Mouse (Mus musculus): ENCODE data around the gene Cdan1. TPM values are rescaled to one million over a fixed set of nuclear protein-coding genes. Genes with fewer than 3 reads are reported as not detected.

Gene Cdan1
- polyA plus RNA-seq, 1 experiment from 2014 or later = 10.3 TPM

DNA sequence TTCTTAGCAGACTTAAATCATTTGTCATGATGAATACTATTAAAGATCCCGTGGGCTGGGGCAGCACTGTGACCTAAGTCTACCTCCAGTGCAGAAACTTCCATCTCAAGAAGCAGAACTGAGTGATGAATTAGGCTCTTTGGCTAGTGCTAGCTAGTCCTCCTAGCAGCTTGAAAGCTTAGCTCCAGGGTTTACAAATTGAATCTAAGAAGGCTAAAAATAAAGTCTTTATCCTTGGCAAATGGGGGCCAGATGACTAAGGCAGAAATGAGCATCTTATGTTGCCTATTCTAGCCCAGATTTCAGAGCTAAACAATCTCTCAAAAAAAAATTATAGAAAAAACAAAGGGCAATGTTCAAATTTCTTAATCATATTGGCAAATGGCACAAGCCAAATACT, 10.8 kb upstream of the Cdan1 start:
- H3K9me3 ChIP-seq (ENCODE audit: control insufficient read depth, low read depth, low read length) = no peaks in the 10 kb centered on the region
- WGBS = 42% methylated on average over 1 of the region's 1 CpGs
- no peak for ATAC-seq (ENCODE audit: insufficient number of reproducible peaks, insufficient read depth, low FRiP score, low read depth)
- no peak overlapping the region for H3K4me2 ChIP-seq (replicated peaks; ENCODE audit: low read depth, low read length)
- H3K27ac ChIP-seq (ENCODE audit: low read length) = no peak overlapping the region
- peaks cover 33% of the 10 kb centered on the region for H3K36me3 ChIP-seq (ENCODE audit: control insufficient read depth, insufficient read depth, low read length)
- no peaks in the 10 kb centered on the region for H3K27me3 ChIP-seq (ENCODE audit: control insufficient read depth, insufficient read depth, low read length)
- no peak overlapping the region for H3K9ac ChIP-seq (replicated peaks; ENCODE audit: low read depth, low read length)
- H3K4me1 ChIP-seq (ENCODE audit: control insufficient read depth, insufficient read depth, low read length) = no peaks in the 10 kb centered on the region
- H3K4me3 ChIP-seq (ENCODE audit: low read depth, low read length) = no peak overlapping the region

DNA sequence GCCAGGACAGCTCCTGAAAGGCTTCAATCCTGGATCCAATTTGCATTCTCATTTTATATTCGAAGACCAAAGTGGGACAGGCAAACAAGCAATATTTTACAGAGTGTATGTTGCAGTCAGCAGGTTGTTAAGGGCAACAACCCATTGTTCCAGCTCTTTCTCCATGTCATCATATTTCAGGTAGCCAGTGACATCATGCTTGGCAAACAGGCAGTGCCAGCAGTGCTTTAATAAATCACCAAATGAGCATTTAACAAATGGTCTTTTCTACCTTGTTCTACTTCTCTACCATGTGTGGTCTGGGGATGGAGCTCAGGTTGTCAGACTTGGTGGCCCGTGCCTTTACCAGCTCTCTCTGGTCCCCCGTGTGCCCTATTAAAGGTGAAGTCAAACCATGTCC, 8.2 kb upstream of the Cdan1 start:
- Histone ChIP-seq H3K4me3 (ENCODE audit: low read depth, low read length) (no peak overlapping the region), H3K36me3 (ENCODE audit: control insufficient read depth, insufficient read depth, low read length) (peaks cover 20% of the 10 kb centered on the region), H3K4me1 (ENCODE audit: control insufficient read depth, insufficient read depth, low read length) (no peaks in the 10 kb centered on the region), H3K27ac (ENCODE audit: low read length) (no peak overlapping the region), H3K4me2 (replicated peaks; ENCODE audit: low read depth, low read length) (no peak overlapping the region), H3K9me3 (ENCODE audit: control insufficient read depth, low read depth, low read length) (no peaks in the 10 kb centered on the region), H3K27me3 (ENCODE audit: control insufficient read depth, insufficient read depth, low read length) (no peaks in the 10 kb centered on the region), H3K9ac (replicated peaks; ENCODE audit: low read depth, low read length) (no peak overlapping the region)
- WGBS = 81% methylated on average over 3 of the region's 3 CpGs
- ATAC-seq (ENCODE audit: insufficient number of reproducible peaks, insufficient read depth, low FRiP score, low read depth) = no peak

DNA sequence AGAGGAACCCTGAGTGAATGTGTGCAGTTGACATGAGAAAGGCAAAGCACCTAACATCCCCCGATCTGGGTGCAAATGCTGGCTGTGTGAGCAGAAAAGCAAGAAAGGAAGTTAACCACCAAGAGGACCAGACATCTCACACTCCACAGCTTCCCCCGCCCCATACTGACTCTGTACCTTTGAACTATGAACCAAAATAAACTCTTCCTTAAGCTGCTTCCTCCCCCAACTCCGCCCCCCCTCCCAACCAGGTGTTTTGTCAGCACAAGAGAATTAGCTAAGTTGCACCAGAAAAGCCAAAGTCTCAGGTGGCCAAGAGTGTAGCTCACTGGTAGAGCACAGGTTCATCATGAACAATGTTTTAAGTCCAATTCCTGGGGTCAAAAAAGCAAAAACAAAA, 3.2 kb upstream of the Cdan1 start:
- ATAC-seq (ENCODE audit: insufficient number of reproducible peaks, insufficient read depth, low FRiP score, low read depth) = no peak
- no peak overlapping the region for H3K4me2 ChIP-seq (replicated peaks; ENCODE audit: low read depth, low read length)
- no peaks in the 10 kb centered on the region for H3K36me3 ChIP-seq (ENCODE audit: control insufficient read depth, insufficient read depth, low read length)
- peaks cover 5% of the 10 kb centered on the region; the same call in 1 of the 2 replicates for H3K4me1 ChIP-seq (ENCODE audit: control insufficient read depth, insufficient read depth, low read length)
- H3K27me3 ChIP-seq (ENCODE audit: control insufficient read depth, insufficient read depth, low read length) = no peaks in the 10 kb centered on the region
- no peaks in the 10 kb centered on the region for H3K9me3 ChIP-seq (ENCODE audit: control insufficient read depth, low read depth, low read length)
- 70% methylated on average over 3 of the region's 3 CpGs for WGBS
- no peak overlapping the region for H3K9ac ChIP-seq (replicated peaks; ENCODE audit: low read depth, low read length)
- no peak overlapping the region for H3K27ac ChIP-seq (ENCODE audit: low read length)
- H3K4me3 ChIP-seq (ENCODE audit: low read depth, low read length) = no peak overlapping the region

DNA sequence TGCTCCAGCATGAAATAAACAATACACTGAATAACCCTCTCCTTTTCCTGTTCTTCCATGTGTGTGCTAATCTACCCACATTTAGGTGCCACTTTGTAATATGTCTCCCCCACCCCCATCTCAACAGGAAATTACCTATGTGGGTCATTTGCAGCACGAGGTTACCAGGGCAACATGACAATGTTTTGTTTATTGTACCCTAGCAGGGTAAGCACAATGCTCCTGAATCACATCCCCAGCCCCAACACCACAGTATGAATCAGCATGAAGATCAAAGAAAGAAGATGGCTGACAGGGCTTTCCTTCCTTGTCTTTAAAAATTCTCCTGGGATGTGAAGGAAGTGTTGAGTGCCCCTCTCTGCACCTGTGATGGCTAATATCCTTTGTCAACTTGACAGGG, 2.7 kb upstream of the Cdan1 start:
- Histone ChIP-seq H3K4me1 (ENCODE audit: control insufficient read depth, insufficient read depth, low read length) (peaks cover 5% of the 10 kb centered on the region; the same call in 1 of the 2 replicates), H3K4me3 (ENCODE audit: low read depth, low read length) (no peak overlapping the region), H3K4me2 (replicated peaks; ENCODE audit: low read depth, low read length) (no peak overlapping the region), H3K9ac (replicated peaks; ENCODE audit: low read depth, low read length) (no peak overlapping the region), H3K36me3 (ENCODE audit: control insufficient read depth, insufficient read depth, low read length) (no peaks in the 10 kb centered on the region), H3K27me3 (ENCODE audit: control insufficient read depth, insufficient read depth, low read length) (no peaks in the 10 kb centered on the region), H3K9me3 (ENCODE audit: control insufficient read depth, low read depth, low read length) (no peaks in the 10 kb centered on the region), H3K27ac (ENCODE audit: low read length) (no peak overlapping the region)
- no peak for ATAC-seq (ENCODE audit: insufficient number of reproducible peaks, insufficient read depth, low FRiP score, low read depth)
- WGBS = 37% methylated on average over 1 of the region's 1 CpGs

DNA sequence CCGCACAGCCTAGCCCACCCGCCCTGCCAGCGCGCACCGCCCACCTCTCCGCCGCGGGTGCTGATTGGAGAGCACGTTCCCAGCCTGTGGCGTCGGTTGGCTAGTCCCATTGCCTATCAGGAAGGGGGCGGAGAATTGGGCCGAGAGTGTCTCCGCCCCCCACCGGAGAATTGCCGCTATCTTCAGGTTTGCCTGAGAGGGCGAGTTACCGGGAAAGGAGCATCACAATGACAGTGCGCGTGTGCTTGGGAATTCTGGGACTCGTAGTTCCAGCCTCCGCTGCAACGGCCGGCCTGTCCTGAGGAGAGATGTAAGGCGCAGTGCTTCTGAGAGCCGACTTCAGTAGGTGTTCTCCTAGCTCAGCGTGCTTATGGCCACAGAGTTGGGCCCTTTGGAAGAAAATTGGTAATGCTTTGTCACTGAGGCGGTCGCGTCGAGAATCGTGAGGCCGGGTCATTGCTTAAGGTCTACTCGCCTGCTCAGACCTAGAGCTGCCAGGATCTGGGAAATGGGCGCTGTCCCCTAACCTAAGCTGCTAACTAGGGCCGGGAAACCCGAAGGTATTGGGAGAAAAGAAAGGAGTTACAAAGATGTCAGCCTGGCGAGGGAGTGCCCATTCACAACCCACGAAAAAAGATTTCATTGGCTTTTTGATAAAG, 625 bp upstream of the Cdan1 start, which contains the start of gene Ttbk2:
Ttbk2 (minus strand) TSS at position 181 of the 659 bp plus-strand sequence.
- ATAC-seq (ENCODE audit: insufficient number of reproducible peaks, insufficient read depth, low FRiP score, low read depth) = peak; percentile 99
- Histone ChIP-seq H3K4me1 (ENCODE audit: control insufficient read depth, insufficient read depth, low read length) (peaks cover 5% of the 10 kb centered on the region; the same call in 1 of the 2 replicates), H3K27me3 (ENCODE audit: control insufficient read depth, insufficient read depth, low read length) (no peaks in the 10 kb centered on the region), H3K27ac (ENCODE audit: low read length) (no peak within 1 kb of the TSS), H3K4me2 (replicated peaks; ENCODE audit: low read depth, low read length) (peak within 1 kb of the TSS; percentile 64), H3K9me3 (ENCODE audit: control insufficient read depth, low read depth, low read length) (no peaks in the 10 kb centered on the region), H3K36me3 (ENCODE audit: control insufficient read depth, insufficient read depth, low read length) (no peaks in the 10 kb centered on the region), H3K9ac (replicated peaks; ENCODE audit: low read depth, low read length) (peak within 1 kb of the TSS; percentile 41), H3K4me3 (ENCODE audit: low read depth, low read length) (peak within 1 kb of the TSS; percentile 58)
- under 1% methylated on average over 39 of the region's 39 CpGs for WGBS

DNA sequence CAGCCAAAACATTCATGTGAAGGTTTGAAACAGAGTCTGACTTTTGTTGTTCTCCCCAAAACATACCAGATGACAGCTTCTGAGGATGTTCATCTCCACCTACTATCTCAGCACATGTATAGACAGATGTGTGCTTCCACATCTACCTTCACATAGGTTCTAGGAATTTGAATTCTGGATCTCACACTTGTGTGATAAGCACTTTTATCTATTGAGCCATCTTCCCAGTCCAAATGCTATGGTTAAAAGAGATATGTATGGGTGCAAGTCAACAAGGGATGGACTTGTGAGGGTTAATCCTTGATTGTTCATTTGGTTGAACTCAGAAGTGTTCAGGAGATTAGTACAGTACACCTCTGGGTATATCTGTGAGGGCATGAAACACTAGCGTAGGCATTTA, 4.6 kb downstream of the Cdan1 start:
- 89% methylated on average over 1 of the region's 1 CpGs for WGBS
- no peaks in the 10 kb centered on the region for H3K9me3 ChIP-seq (ENCODE audit: control insufficient read depth, low read depth, low read length)
- no peak overlapping the region for H3K4me2 ChIP-seq (replicated peaks; ENCODE audit: low read depth, low read length)
- ATAC-seq (ENCODE audit: insufficient number of reproducible peaks, insufficient read depth, low FRiP score, low read depth) = no peak
- no peaks in the 10 kb centered on the region for H3K36me3 ChIP-seq (ENCODE audit: control insufficient read depth, insufficient read depth, low read length)
- H3K9ac ChIP-seq (replicated peaks; ENCODE audit: low read depth, low read length) = no peak overlapping the region
- H3K4me1 ChIP-seq (ENCODE audit: control insufficient read depth, insufficient read depth, low read length) = peaks cover 5% of the 10 kb centered on the region; the same call in 1 of the 2 replicates
- no peaks in the 10 kb centered on the region for H3K27me3 ChIP-seq (ENCODE audit: control insufficient read depth, insufficient read depth, low read length)
- no peak overlapping the region for H3K4me3 ChIP-seq (ENCODE audit: low read depth, low read length)
- H3K27ac ChIP-seq (ENCODE audit: low read length) = no peak overlapping the region

DNA sequence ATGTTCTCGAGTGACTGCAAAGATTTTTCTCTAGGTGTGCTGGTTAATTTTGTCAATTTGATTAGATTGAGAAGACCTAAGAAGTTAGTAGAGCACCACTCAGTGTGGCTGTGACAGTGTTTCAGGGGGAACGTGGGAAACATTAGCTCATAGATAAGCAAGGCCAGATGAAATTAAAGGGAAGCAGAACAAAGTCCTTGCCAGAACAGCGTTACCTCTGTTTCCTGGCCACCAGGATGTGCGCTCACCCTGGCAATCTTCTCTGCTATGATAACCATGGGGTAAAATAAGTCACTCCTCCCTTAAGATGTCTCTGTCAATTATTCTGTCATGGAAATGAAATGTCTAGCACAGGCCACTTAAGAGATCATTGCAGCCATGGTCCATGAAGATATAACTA, 5.9 kb downstream of the Cdan1 start:
- ATAC-seq (ENCODE audit: insufficient number of reproducible peaks, insufficient read depth, low FRiP score, low read depth) = no peak
- Histone ChIP-seq H3K36me3 (ENCODE audit: control insufficient read depth, insufficient read depth, low read length) (no peaks in the 10 kb centered on the region), H3K27ac (ENCODE audit: low read length) (no peak overlapping the region), H3K27me3 (ENCODE audit: control insufficient read depth, insufficient read depth, low read length) (no peaks in the 10 kb centered on the region), H3K4me1 (ENCODE audit: control insufficient read depth, insufficient read depth, low read length) (peaks cover under 1% of the 10 kb centered on the region; the same call in 1 of the 2 replicates), H3K9ac (replicated peaks; ENCODE audit: low read depth, low read length) (no peak overlapping the region), H3K9me3 (ENCODE audit: control insufficient read depth, low read depth, low read length) (no peaks in the 10 kb centered on the region), H3K4me2 (replicated peaks; ENCODE audit: low read depth, low read length) (no peak overlapping the region), H3K4me3 (ENCODE audit: low read depth, low read length) (no peak overlapping the region)
- whole genome bisulfite sequencing = 78% methylated on average over 4 of the region's 4 CpGs

DNA sequence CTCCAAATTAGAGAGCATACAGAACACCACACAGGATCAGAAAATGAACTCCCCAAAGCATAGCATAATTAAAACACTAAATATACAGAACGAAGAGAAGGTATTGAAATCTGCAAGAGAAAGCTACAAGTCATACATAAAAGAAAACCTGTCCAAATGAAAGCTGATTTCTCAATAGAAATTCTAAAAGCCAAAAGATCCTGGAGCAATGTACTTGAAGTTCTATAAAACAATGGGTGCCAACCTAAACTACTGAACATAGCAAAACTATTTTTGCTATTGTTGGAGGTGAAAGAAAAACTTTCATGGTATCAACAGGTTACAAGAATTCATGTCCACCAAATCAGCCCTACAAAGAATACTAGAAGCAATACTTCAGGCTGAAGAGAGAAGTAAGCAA, 8.7 kb downstream of the Cdan1 start:
- 89% methylated on average over 1 of the region's 1 CpGs for WGBS
- Histone ChIP-seq H3K27me3 (ENCODE audit: control insufficient read depth, insufficient read depth, low read length) (no peaks in the 10 kb centered on the region), H3K9me3 (ENCODE audit: control insufficient read depth, low read depth, low read length) (no peaks in the 10 kb centered on the region), H3K27ac (ENCODE audit: low read length) (no peak overlapping the region), H3K4me1 (ENCODE audit: control insufficient read depth, insufficient read depth, low read length) (no peaks in the 10 kb centered on the region), H3K9ac (replicated peaks; ENCODE audit: low read depth, low read length) (no peak overlapping the region), H3K4me3 (ENCODE audit: low read depth, low read length) (no peak overlapping the region), H3K36me3 (ENCODE audit: control insufficient read depth, insufficient read depth, low read length) (no peaks in the 10 kb centered on the region), H3K4me2 (replicated peaks; ENCODE audit: low read depth, low read length) (no peak overlapping the region)
- ATAC-seq (ENCODE audit: insufficient number of reproducible peaks, insufficient read depth, low FRiP score, low read depth) = no peak

DNA sequence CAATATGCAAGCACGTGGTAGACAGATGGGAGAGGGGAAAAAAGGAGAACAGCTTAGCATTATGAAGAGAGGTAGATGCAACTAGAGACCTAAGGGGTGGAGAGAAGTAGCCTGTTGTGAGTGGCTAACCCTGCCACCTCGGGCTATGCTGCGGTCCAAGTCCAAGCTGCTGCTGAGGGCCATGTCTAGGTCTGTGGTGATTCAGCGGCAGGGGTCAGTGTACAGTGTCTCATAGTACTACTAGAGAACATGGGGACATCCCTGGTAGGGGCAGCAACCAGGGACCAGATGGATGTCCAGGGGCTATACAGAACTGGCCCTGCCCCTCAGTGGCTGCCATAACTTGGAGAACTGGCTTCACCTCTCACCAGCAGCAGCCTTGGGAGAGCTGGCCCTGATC, 14.8 kb downstream of the Cdan1 start:
- H3K9me3 ChIP-seq (ENCODE audit: control insufficient read depth, low read depth, low read length) = no peaks in the 10 kb centered on the region
- H3K36me3 ChIP-seq (ENCODE audit: control insufficient read depth, insufficient read depth, low read length) = no peaks in the 10 kb centered on the region
- no peak for ATAC-seq (ENCODE audit: insufficient number of reproducible peaks, insufficient read depth, low FRiP score, low read depth)
- no peaks in the 10 kb centered on the region for H3K4me1 ChIP-seq (ENCODE audit: control insufficient read depth, insufficient read depth, low read length)
- no peaks in the 10 kb centered on the region for H3K27me3 ChIP-seq (ENCODE audit: control insufficient read depth, insufficient read depth, low read length)
- no peak overlapping the region for H3K4me3 ChIP-seq (ENCODE audit: low read depth, low read length)
- H3K9ac ChIP-seq (replicated peaks; ENCODE audit: low read depth, low read length) = no peak overlapping the region
- H3K27ac ChIP-seq (ENCODE audit: low read length) = no peak overlapping the region
- no peak overlapping the region for H3K4me2 ChIP-seq (replicated peaks; ENCODE audit: low read depth, low read length)
- WGBS = 92% methylated on average over 4 of the region's 4 CpGs

Data from stomach, embryonic 14.5 days (tissue).